18 mouse cellular contexts compared by ENCODE assay signal in genomic region chr14:29080630-29081029, GRCm38 (mm10).
DNase-seq lines count a peak whose midpoint lies in the region; ATAC-seq and TF ChIP-seq lines count a peak whose summit lies in the region.
"Had no signal": no experiment of that assay in that cellular context is flagged by ENCODE, and none has a peak within 500 bp of the region (broad histone marks: within the 10 kb centered on the region; RNA-seq: fewer than 3 reads in every experiment).

No protein-coding gene starts in this region.

- H3K4me3 ChIP-seq in kidney, adult 2 months (ENCODE audit: insufficient read depth, low read depth, low read length) = no peak overlapping the region
- no peak overlapping the region for H3K4me3 ChIP-seq in hindbrain, postnatal 0 days (ENCODE audit: low read length)
- H3K4me3 ChIP-seq: hindbrain, embryonic 13.5 days; midbrain, embryonic 15.5 days; neural tube, embryonic 12.5 days had no signal

- H3K36me3 ChIP-seq in kidney, adult 2 months (ENCODE audit: control insufficient read depth, insufficient read depth, low read length) = no peaks in the 10 kb centered on the region
- no peaks in the 10 kb centered on the region for H3K36me3 ChIP-seq in hindbrain, postnatal 0 days (ENCODE audit: insufficient read depth, low read length)
- H3K36me3 ChIP-seq: hindbrain, embryonic 13.5 days; midbrain, embryonic 15.5 days; neural tube, embryonic 12.5 days had no signal

- no peak overlapping the region for H3K4me2 ChIP-seq in hindbrain, postnatal 0 days (ENCODE audit: low read depth, low read length)
- H3K4me2 ChIP-seq: hindbrain, embryonic 13.5 days; midbrain, embryonic 15.5 days; neural tube, embryonic 12.5 days had no signal

- no peaks in the 10 kb centered on the region for H3K4me1 ChIP-seq in kidney, adult 2 months (ENCODE audit: control insufficient read depth, insufficient read depth, low read length)
- H3K4me1 ChIP-seq in hindbrain, postnatal 0 days (ENCODE audit: insufficient read depth, low read length) = no peaks in the 10 kb centered on the region
- H3K4me1 ChIP-seq: hindbrain, embryonic 13.5 days; midbrain, embryonic 15.5 days; neural tube, embryonic 12.5 days had no signal

- no peak overlapping the region for H3K27ac ChIP-seq in kidney, adult 2 months (ENCODE audit: insufficient read depth, low read depth, low read length)
- no peak overlapping the region for H3K27ac ChIP-seq in hindbrain, postnatal 0 days
- H3K27ac ChIP-seq: hindbrain, embryonic 13.5 days; macrophage; midbrain, embryonic 15.5 days; neural tube, embryonic 12.5 days had no signal

- H3K9ac ChIP-seq in hindbrain, postnatal 0 days (replicated peaks; ENCODE audit: low read length) = no peak overlapping the region
- H3K9ac ChIP-seq: hindbrain, embryonic 13.5 days; midbrain, embryonic 15.5 days; neural tube, embryonic 12.5 days had no signal

- H3K27me3 ChIP-seq in kidney, adult 2 months (replicated peaks; ENCODE audit: control insufficient read depth, insufficient read depth, low read length) = no peaks in the 10 kb centered on the region
- no peaks in the 10 kb centered on the region for H3K27me3 ChIP-seq in hindbrain, postnatal 0 days (ENCODE audit: insufficient read depth, low read length)
- H3K27me3 ChIP-seq: CH12.LX; midbrain, embryonic 15.5 days; neural tube, embryonic 12.5 days had no signal

- no peak for ATAC-seq in hindbrain, postnatal 0 days
- no peak for ATAC-seq in erythroblast, adult 5-6 weeks (replicated peaks; ENCODE audit: low FRiP score, poor library complexity, severe bottlenecking)
- ATAC-seq: forebrain, embryonic 14.5 days; midbrain, embryonic 15.5 days had no signal

- DNase-seq in 3T3-L1 (ENCODE audit: low read depth, low spot score) = peak; percentile 56
- DNase-seq in adrenal gland, adult 2 months = peak; percentile 64
- DNase-seq in kidney, adult 2 months = peak; percentile 24
- peak; percentile 45 for DNase-seq in lung, postnatal 10 days
- DNase-seq in hindbrain, postnatal 0 days (ENCODE audit: low spot score) = no peak
- DNase-seq in cerebellum, postnatal 25 days = no peak
- no peak for DNase-seq in cerebellum, postnatal 10 days
- DNase-seq: cerebellum, adult 8-10 months; gastrocnemius, postnatal 14 days; liver; thymus, postnatal 14 days had no signal

- no peak for TF ChIP-seq CTCF in kidney, adult 2 months (conservative IDR thresholded peaks at IDR 0.05; ENCODE audit: insufficient read depth, insufficient read length, low read depth, low read length)
- TF ChIP-seq CTCF in hindbrain, postnatal 0 days (IDR thresholded peaks at IDR 0.05; ENCODE audit: low read depth) = no peak

- WGBS in kidney, adult 2 months = 47% methylated on average over 4 of the region's 4 CpGs
- 81% methylated on average over 4 of the region's 4 CpGs for WGBS in hindbrain, postnatal 0 days

- TF ChIP-seq POLR2A in kidney, adult 2 months (IDR thresholded peaks at IDR 0.05; ENCODE audit: low read depth, low read length) = no peak

- no peaks in the 10 kb centered on the region for H3K9me3 ChIP-seq in hindbrain, postnatal 0 days (ENCODE audit: low read length)
- H3K9me3 ChIP-seq: hindbrain, embryonic 13.5 days; midbrain, embryonic 15.5 days; neural tube, embryonic 12.5 days had no signal

Comparison
In these comparisons a context has a peak if more than half of its experiments do, and no peak if none do; other contexts are left out.
1. DNase-seq: peak in 3T3-L1 (single experiment), adrenal gland, adult 2 months (single experiment), kidney, adult 2 months (single experiment) and lung, postnatal 10 days (single experiment); none in hindbrain, postnatal 0 days (single experiment), cerebellum, postnatal 25 days (0 of 2) and cerebellum, postnatal 10 days (0 of 2).